Mouse (Mus musculus): Measurements from ENCODE around the gene Oasl2.

DNA sequence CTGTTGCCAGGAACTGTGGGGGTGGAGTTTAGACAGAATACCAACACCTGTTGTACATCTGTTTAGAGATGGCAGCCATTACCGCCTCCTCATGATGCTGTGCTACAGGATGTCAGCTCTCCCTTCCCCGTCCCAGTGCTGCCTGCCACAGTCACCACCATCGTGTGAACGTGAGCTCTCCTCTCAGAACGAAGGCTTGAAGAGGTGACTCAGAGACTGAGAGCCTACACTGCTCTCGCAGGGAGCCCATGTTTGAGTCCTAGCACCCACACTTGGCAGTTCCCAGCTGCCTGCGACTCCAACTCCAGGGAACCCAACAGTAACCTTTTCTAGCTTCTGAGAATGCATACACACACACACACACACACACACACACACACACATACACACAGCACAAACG, 18.1 kb downstream of the Oasl2 start:
- no peak for TF ChIP-seq CTCF (IDR thresholded peaks at IDR 0.05; ENCODE audit: low read depth)
- no peak for TF ChIP-seq EP300 (IDR thresholded peaks at IDR 0.05; ENCODE audit: low read depth)
